Mouse (Mus musculus) bone marrow, adult 2 months (tissue): Measurements from ENCODE around the gene Apoa1. TPM values are rescaled to one million over a fixed set of nuclear protein-coding genes. Genes with fewer than 3 reads are reported as not detected.

Experiments
- H3K27ac ChIP-seq: fragments of 200-500 bp; 2 replicates; pipeline ENCODE4 v1.5.1; 2012; ENCODE audit warnings: low read depth, mild to moderate bottlenecking, control low read depth, inconsistent platforms, low read length; ENCODE audit not compliant: control insufficient read depth, poor library complexity, insufficient read depth
- H3K4me1 ChIP-seq: fragments of 200-500 bp; 2 replicates; pipeline ENCODE4 v1.6.1; 2011; ENCODE audit warnings: low read length; ENCODE audit not compliant: control insufficient read depth, insufficient read depth
- H3K4me3 ChIP-seq: fragments of 200-500 bp; replicated peaks from 2 replicates; pipeline ENCODE3; 2011; ENCODE audit warnings: mild to moderate bottlenecking, low read depth, low read length, control low read depth; ENCODE audit not compliant: control insufficient read depth
- CTCF ChIP-seq: fragments of 200-500 bp; IDR thresholded peaks from 2 replicates; pipeline ENCODE4 v1.5.1; 2011; ENCODE audit warnings: low read length, control low read depth; ENCODE audit not compliant: control insufficient read depth, insufficient read depth
- POLR2A ChIP-seq: fragments of 200-500 bp; IDR thresholded peaks from 2 replicates; pipeline ENCODE4 v1.6.1; 2011; ENCODE audit warnings: low read depth, mild to moderate bottlenecking, control low read depth, low read length, borderline replicate concordance; ENCODE audit not compliant: control insufficient read depth
- WGBS: fragments of 180-500 bp; shearing (Covaris S2); methylation state at CpG from one replicate; pipeline ENCODE4 v1.1.7; 2018; 5-methylcytosine and 5-hydroxymethylcytosine counted together
- polyA plus RNA-seq: library from polyadenylated mRNA; stranded (reverse); fragments of >200 nt; gene quantifications from 2 replicates; pipeline ENCODE4 v1.2.4, GENCODE M21; 2011; ENCODE audit warnings: low replicate concordance; ENCODE audit not compliant: missing spikeins, insufficient read depth, insufficient read length

The Apoa1 gene
- 18.0 and 44.4 TPM in 2 replicates for polyA plus RNA-seq

DNA sequence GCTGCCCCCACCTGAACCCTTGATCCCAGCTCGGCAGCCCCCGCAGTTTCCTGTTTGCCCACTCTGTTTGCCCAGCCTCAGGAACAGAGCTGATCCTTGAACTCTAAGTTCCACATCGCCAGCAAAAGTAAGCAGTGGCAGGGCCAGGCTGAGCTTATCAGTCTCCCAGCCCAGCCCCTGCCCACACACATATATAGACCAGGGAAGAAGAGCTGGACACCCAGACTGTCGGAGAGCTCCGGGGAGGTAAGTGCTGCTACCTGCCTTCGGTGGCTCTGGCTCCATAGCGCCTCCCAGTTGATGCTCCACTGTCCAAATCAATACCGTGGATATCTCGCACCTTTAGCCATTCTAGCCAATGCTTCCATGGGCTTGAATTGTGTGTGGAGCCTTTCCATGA, at the start of gene Apoa1:
Apoa1 (plus strand) TSS at position 90 of the 400 bp plus-strand sequence.
- H3K4me3 ChIP-seq, result no peak within 1 kb of the TSS
- H3K27ac ChIP-seq, result no peak within 1 kb of the TSS
- TF ChIP-seq POLR2A (no peak), CTCF (no peak)
- WGBS, result 71% methylated on average over 9 of the region's 9 CpGs
- H3K4me1 ChIP-seq, result no peaks in the 10 kb centered on the region; the same call in 1 of the 2 replicates

GRCm38 (mm10) chr9:46178595-46178994, 49.8 kb upstream of the Apoa1 start:
- H3K4me1 ChIP-seq, result peaks cover 6% of the 10 kb centered on the region
- TF ChIP-seq POLR2A, result no peak
- TF ChIP-seq CTCF, result no peak
- WGBS, result 83% methylated on average over 9 of the region's 9 CpGs
- H3K27ac ChIP-seq, result no peak overlapping the region
- no peak overlapping the region for H3K4me3 ChIP-seq

DNA sequence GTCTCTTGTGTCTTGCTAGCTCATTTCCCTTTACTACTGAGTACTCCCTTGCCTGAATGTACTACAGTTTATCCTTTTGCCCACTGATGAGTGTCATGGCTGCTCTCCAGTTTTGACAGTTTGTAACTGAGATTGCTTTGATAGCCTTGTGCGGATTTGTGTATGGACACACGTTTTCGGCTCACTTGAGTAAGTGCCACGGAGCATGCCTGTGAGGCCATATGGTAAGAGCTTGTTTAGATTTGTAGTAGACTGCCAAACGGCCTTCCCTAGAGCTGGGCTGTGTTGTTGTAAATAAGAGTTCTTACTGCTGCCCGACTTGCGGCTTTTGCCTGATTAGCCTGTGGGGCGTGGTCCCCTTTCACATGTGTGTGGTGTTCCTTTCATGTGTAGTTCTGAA, 47.1 kb upstream of the Apoa1 start:
- H3K4me1 ChIP-seq, result peaks cover 2% of the 10 kb centered on the region
- no peak for TF ChIP-seq CTCF
- WGBS, result 84% methylated on average over 8 of the region's 8 CpGs

DNA sequence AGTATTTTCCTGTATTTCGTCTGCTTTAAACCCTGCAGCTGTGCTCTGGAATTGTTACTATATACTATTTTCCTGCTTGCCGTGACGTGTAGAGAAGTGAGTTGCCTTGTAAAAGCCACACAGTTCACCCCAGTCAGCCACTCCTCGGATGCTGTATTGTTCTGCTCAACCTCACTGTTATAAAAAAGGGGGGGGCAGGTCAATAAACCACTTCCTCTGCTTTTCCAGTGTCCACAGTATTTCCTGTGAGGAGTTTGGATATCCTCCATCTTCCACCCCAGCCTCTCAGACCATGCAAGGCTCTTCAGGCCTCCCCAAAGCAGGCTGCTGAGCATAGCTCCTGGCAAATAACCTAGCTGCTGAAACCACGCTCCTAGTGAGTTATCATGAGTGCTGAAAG, 43.8 kb upstream of the Apoa1 start:
- TF ChIP-seq POLR2A (no peak), CTCF (no peak)
- H3K4me3 ChIP-seq, result no peak overlapping the region
- H3K27ac ChIP-seq, result no peak overlapping the region
- peaks cover 2% of the 10 kb centered on the region for H3K4me1 ChIP-seq
- 69% methylated on average over 5 of the region's 5 CpGs for WGBS

More for the DNA sequence above, 47.1 kb upstream of the Apoa1 start:
- Histone ChIP-seq H3K4me3 (no peak overlapping the region), H3K27ac (no peak overlapping the region)

- no peak overlapping the region for H3K27ac ChIP-seq
- H3K4me1 ChIP-seq, result no peaks in the 10 kb centered on the region
- TF ChIP-seq CTCF (peak; percentile 18; the same call in 1 of the 2 replicates), POLR2A (no peak)
- no peak overlapping the region for H3K4me3 ChIP-seq
- 3% methylated on average over 2 of the region's 2 CpGs for WGBS
Observed at GRCm38 (mm10) chr9:46185191-46185590, 43.2 kb upstream of the Apoa1 start.

DNA sequence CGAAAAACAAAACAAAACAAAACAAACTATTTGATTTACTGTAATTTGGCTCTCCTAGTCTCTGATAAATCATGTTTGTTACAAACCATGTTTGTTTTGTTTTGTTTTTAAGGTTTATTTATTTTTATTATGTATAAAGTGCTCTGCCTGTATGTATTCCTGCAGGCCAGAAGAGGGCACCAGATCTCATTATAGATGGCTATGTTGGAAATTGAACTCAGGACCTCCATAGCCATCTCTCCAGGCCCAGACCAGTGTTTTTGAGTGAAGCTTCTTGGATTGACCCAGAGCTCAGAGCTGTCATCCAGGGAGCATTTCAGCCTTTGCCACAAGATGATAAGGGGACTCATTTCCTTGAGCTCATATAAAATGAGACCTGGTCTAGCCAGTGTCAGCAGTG, 42.0 kb upstream of the Apoa1 start:
- no peaks in the 10 kb centered on the region for H3K4me1 ChIP-seq
- 93% methylated on average over 1 of the region's 1 CpGs for WGBS
- no peak for TF ChIP-seq POLR2A
- TF ChIP-seq CTCF, result no peak

DNA sequence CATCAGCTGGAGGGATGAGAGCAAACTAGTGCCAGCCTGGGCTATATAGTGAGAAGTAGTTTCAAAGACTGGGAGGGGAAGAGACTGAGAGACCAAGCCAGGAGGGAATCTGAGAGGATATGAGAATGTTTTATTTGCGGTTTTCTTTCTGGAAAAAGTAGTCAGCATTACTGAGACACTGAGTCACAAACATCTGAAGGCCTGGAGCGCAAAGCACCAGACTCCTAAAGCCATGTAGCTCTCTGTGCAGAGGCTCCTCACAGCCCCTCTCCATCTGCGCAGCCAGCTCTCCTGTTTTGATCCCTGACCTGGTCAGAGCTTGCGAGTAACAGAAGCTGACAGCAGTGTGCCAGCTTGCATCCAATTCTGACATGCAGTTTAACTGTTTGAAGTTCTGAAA, 40.0 kb upstream of the Apoa1 start:
- Histone ChIP-seq H3K27ac (no peak overlapping the region), H3K4me1 (no peaks in the 10 kb centered on the region), H3K4me3 (no peak overlapping the region)
- TF ChIP-seq CTCF, result no peak
- TF ChIP-seq POLR2A, result no peak
- WGBS, result 86% methylated on average over 4 of the region's 4 CpGs

More for the DNA sequence above, 42.0 kb upstream of the Apoa1 start:
- H3K27ac ChIP-seq, result no peak overlapping the region
- H3K4me3 ChIP-seq, result no peak overlapping the region

DNA sequence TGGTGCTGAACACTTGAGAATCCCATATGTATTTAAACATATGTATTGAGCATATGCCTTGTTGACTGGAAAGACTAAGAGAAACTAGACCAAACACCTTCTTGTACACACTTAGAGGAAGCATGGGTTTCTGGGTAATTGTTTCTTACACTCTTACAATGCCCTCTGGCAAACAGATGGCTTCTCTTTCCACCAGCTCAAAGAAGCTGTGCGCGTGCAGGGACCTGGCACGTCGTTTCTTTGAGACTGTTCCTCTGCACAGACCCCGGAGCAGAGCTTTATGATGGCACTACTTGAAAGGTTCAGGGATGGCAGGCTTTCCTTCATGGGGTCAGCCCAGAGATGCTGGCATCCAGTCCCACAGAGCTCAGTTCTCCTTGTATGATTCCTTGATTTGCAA, 39.4 kb upstream of the Apoa1 start:
- 94% methylated on average over 5 of the region's 5 CpGs for WGBS

GRCm38 (mm10) chr9:46189381-46189780, 39.0 kb upstream of the Apoa1 start:
- 86% methylated on average over 10 of the region's 10 CpGs for WGBS
- H3K4me3 ChIP-seq, result no peak overlapping the region

More for the DNA sequence above, 39.4 kb upstream of the Apoa1 start:
- Histone ChIP-seq H3K4me1 (no peaks in the 10 kb centered on the region), H3K27ac (no peak overlapping the region), H3K4me3 (no peak overlapping the region)
- no peak for TF ChIP-seq CTCF
- no peak for TF ChIP-seq POLR2A

More at GRCm38 (mm10) chr9:46189381-46189780, 39.0 kb upstream of the Apoa1 start:
- Histone ChIP-seq H3K27ac (no peak overlapping the region), H3K4me1 (no peaks in the 10 kb centered on the region)
- TF ChIP-seq POLR2A, result no peak
